Mouse (Mus musculus) midbrain, embryonic 13.5 days (tissue): Measurements from ENCODE around the gene Specc1l. TPM values are rescaled to one million over a fixed set of nuclear protein-coding genes. Genes with fewer than 3 reads are reported as not detected.
"Not testable (repeated sequence)": the region's sequence is repeated elsewhere in the genome, so short reads cannot be mapped to it uniquely, and the experiment has no call there.

Source experiments
- ATAC-seq: fragments of 200-750 bp; cut with Nextera tagmentation; 2 replicates; pipeline ENCODE4 v1.8.0; 2017; ENCODE audit warnings: mild to moderate bottlenecking, moderate TSS enrichment, moderate library complexity
- H3K27ac ChIP-seq: fragments of 300-500 bp; sonication (generic); 2 replicates; pipeline ENCODE4 v1.5.1; 2015; ENCODE audit warnings: inconsistent platforms, mild to moderate bottlenecking, moderate library complexity
- H3K27me3 ChIP-seq: fragments of 300-500 bp; sonication (generic); 2 replicates; pipeline ENCODE4 v1.6.1; 2015; ENCODE audit warnings: mild to moderate bottlenecking, inconsistent platforms
- H3K36me3 ChIP-seq: fragments of 300-500 bp; sonication (generic); 2 replicates; pipeline ENCODE4 v1.6.1; 2015; ENCODE audit warnings: mild to moderate bottlenecking, inconsistent platforms
- H3K4me1 ChIP-seq: fragments of 300-500 bp; sonication (generic); replicated peaks from 2 replicates; pipeline ENCODE4 v1.6.1; 2015; ENCODE audit warnings: inconsistent platforms
- H3K4me2 ChIP-seq: fragments of 300-500 bp; sonication (generic); replicated peaks from 2 replicates; pipeline ENCODE4 v1.6.1; 2015; ENCODE audit warnings: moderate library complexity, mild to moderate bottlenecking, inconsistent platforms
- H3K4me3 ChIP-seq: fragments of 300-500 bp; sonication (generic); replicated peaks from 2 replicates; pipeline ENCODE4 v1.5.1; 2015; ENCODE audit warnings: mild to moderate bottlenecking, inconsistent platforms
- H3K9ac ChIP-seq: fragments of 300-500 bp; sonication (generic); replicated peaks from 2 replicates; pipeline ENCODE4 v1.6.1; 2015; ENCODE audit warnings: mild to moderate bottlenecking, inconsistent platforms
- H3K9me3 ChIP-seq: fragments of 300-500 bp; sonication (generic); 2 replicates; pipeline ENCODE4 v1.6.1; 2016; ENCODE audit warnings: mild to moderate bottlenecking, inconsistent platforms
- WGBS: fragments of 180-500 bp; shearing (Covaris S2); methylation state at CpG from one replicate; pipeline ENCODE4 v1.1.7; 2015; 5-methylcytosine and 5-hydroxymethylcytosine counted together
- polyA plus RNA-seq: library from polyadenylated mRNA; unstranded; fragments of >200 nt; fragmentation: Nextera tagmentation; extraction: Ambion mirVana; gene quantifications from 2 replicates; pipeline ENCODE4 v1.2.1, GENCODE M21; 2015

Specc1l gene
- polyA plus RNA-seq, 1 experiment from 2014 or later, result 38.7 TPM

GRCm38 (mm10) chr10:75291338-75291737, 79.5 kb downstream of the Specc1l start:
- Histone ChIP-seq H3K36me3 (peaks cover 22% of the 10 kb centered on the region), H3K27ac (no peak overlapping the region)
- WGBS, result 90% methylated on average over 1 of the region's 1 CpGs

GRCm38 (mm10) chr10:75292206-75292605, 80.3 kb downstream of the Specc1l start:
- WGBS, result 94% methylated on average over 8 of the region's 8 CpGs
- not testable (repeated sequence) for H3K4me2 ChIP-seq, H3K27ac ChIP-seq, H3K4me1 ChIP-seq, ATAC-seq, H3K4me3 ChIP-seq, H3K27me3 ChIP-seq, H3K9ac ChIP-seq, H3K9me3 ChIP-seq
- H3K36me3 ChIP-seq, result peaks cover 21% of the 10 kb centered on the region

More at GRCm38 (mm10) chr10:75291338-75291737, 79.5 kb downstream of the Specc1l start:
- Histone ChIP-seq H3K27me3 (no peaks in the 10 kb centered on the region), H3K9ac (no peak overlapping the region), H3K4me3 (no peak overlapping the region), H3K9me3 (no peaks in the 10 kb centered on the region), H3K4me1 (no peaks in the 10 kb centered on the region), H3K4me2 (no peak overlapping the region)
- ATAC-seq, result no peak

GRCm38 (mm10) chr10:75293288-75293687, 81.4 kb downstream of the Specc1l start:
- Histone ChIP-seq H3K9me3 (no peaks in the 10 kb centered on the region), H3K4me3 (no peak overlapping the region), H3K27ac (no peak overlapping the region), H3K4me2 (no peak overlapping the region), H3K27me3 (no peaks in the 10 kb centered on the region), H3K4me1 (no peaks in the 10 kb centered on the region), H3K36me3 (peaks cover 21% of the 10 kb centered on the region), H3K9ac (no peak overlapping the region)
- ATAC-seq, result no peak
- WGBS, result 92% methylated on average over 3 of the region's 3 CpGs

GRCm38 (mm10) chr10:75294362-75294761, 82.5 kb downstream of the Specc1l start:
- Histone ChIP-seq H3K9me3 (no peaks in the 10 kb centered on the region), H3K27ac (no peak overlapping the region), H3K4me3 (no peak overlapping the region), H3K4me1 (no peaks in the 10 kb centered on the region), H3K27me3 (no peaks in the 10 kb centered on the region), H3K9ac (no peak overlapping the region), H3K36me3 (peaks cover 23% of the 10 kb centered on the region), H3K4me2 (no peak overlapping the region)
- 77% methylated on average over 4 of the region's 4 CpGs for WGBS
- ATAC-seq, result no peak

GRCm38 (mm10) chr10:75294926-75295325, 83.1 kb downstream of the Specc1l start:
- Histone ChIP-seq H3K27ac (no peak overlapping the region), H3K4me1 (no peaks in the 10 kb centered on the region), H3K36me3 (peaks cover 25% of the 10 kb centered on the region), H3K4me3 (no peak overlapping the region), H3K4me2 (no peak overlapping the region), H3K27me3 (no peaks in the 10 kb centered on the region), H3K9me3 (no peaks in the 10 kb centered on the region), H3K9ac (no peak overlapping the region)
- ATAC-seq, result no peak
- WGBS, result 90% methylated on average over 4 of the region's 4 CpGs

- Histone ChIP-seq H3K36me3 (peaks cover 41% of the 10 kb centered on the region), H3K4me1 (no peaks in the 10 kb centered on the region), H3K4me2 (no peak overlapping the region), H3K27me3 (no peaks in the 10 kb centered on the region), H3K4me3 (no peak overlapping the region), H3K9me3 (no peaks in the 10 kb centered on the region), H3K9ac (no peak overlapping the region), H3K27ac (no peak overlapping the region)
- WGBS, result 83% methylated on average over 5 of the region's 5 CpGs
- ATAC-seq, result no peak
Measured at GRCm38 (mm10) chr10:75298608-75299007, 86.7 kb downstream of the Specc1l start.

GRCm38 (mm10) chr10:75299785-75300418, 88.0 kb downstream of the Specc1l start:
- no peaks in the 10 kb centered on the region for H3K9me3 ChIP-seq
- H3K9ac ChIP-seq, result no peak overlapping the region
- WGBS, result 90% methylated on average over 5 of the region's 5 CpGs
- no peak for ATAC-seq
- no peak overlapping the region for H3K4me2 ChIP-seq
- no peaks in the 10 kb centered on the region for H3K27me3 ChIP-seq
- H3K4me3 ChIP-seq, result no peak overlapping the region
- 0 out of 2 replicates have a peak, but pooled peaks cover 2% of the 10 kb centered on the region for H3K4me1 ChIP-seq
- no peak overlapping the region for H3K27ac ChIP-seq
- peaks cover 47% of the 10 kb centered on the region for H3K36me3 ChIP-seq

- 96% methylated on average over 12 of the region's 12 CpGs for WGBS
- Histone ChIP-seq H3K4me3 (no peak overlapping the region), H3K27ac (no peak overlapping the region), H3K27me3 (no peaks in the 10 kb centered on the region), H3K4me2 (no peak overlapping the region), H3K9ac (no peak overlapping the region), H3K9me3 (no peaks in the 10 kb centered on the region), H3K36me3 (peaks cover 49% of the 10 kb centered on the region), H3K4me1 (0 out of 2 replicates have a peak, but pooled peaks cover 2% of the 10 kb centered on the region)
- no peak for ATAC-seq
Measured at GRCm38 (mm10) chr10:75301195-75301806, 89.4 kb downstream of the Specc1l start.

GRCm38 (mm10) chr10:75301937-75302336, 90.1 kb downstream of the Specc1l start:
- H3K9me3 ChIP-seq, result no peaks in the 10 kb centered on the region
- WGBS, result 97% methylated on average over 4 of the region's 4 CpGs
- H3K4me2 ChIP-seq, result no peak overlapping the region
- H3K9ac ChIP-seq, result no peak overlapping the region
- no peaks in the 10 kb centered on the region for H3K27me3 ChIP-seq
- 0 out of 2 replicates have a peak, but pooled peaks cover 2% of the 10 kb centered on the region for H3K4me1 ChIP-seq
- peaks cover 49% of the 10 kb centered on the region for H3K36me3 ChIP-seq
- no peak for ATAC-seq
- no peak overlapping the region for H3K27ac ChIP-seq
- no peak overlapping the region for H3K4me3 ChIP-seq

GRCm38 (mm10) chr10:75302536-75302935, 90.7 kb downstream of the Specc1l start:
- H3K9ac ChIP-seq, result no peak overlapping the region
- H3K4me1 ChIP-seq, result 0 out of 2 replicates have a peak, but pooled peaks cover 2% of the 10 kb centered on the region
- H3K4me3 ChIP-seq, result no peak overlapping the region
- H3K27ac ChIP-seq, result no peak overlapping the region
- WGBS, result 90% methylated on average over 4 of the region's 4 CpGs
- ATAC-seq, result no peak
- no peak overlapping the region for H3K4me2 ChIP-seq
- no peaks in the 10 kb centered on the region for H3K27me3 ChIP-seq
- no peaks in the 10 kb centered on the region for H3K9me3 ChIP-seq
- peaks cover 55% of the 10 kb centered on the region for H3K36me3 ChIP-seq

GRCm38 (mm10) chr10:75303324-75304048, 91.6 kb downstream of the Specc1l start:
- H3K4me3 ChIP-seq, result no peak overlapping the region
- 91% methylated on average over 8 of the region's 8 CpGs for WGBS
- H3K4me1 ChIP-seq, result 0 out of 2 replicates have a peak, but pooled peaks cover 2% of the 10 kb centered on the region
- H3K36me3 ChIP-seq, result peaks cover 65% of the 10 kb centered on the region
- no peak overlapping the region for H3K9ac ChIP-seq
- H3K27me3 ChIP-seq, result no peaks in the 10 kb centered on the region
- peak overlapping the region; percentile 14; the same call in 1 of the 2 replicates for H3K27ac ChIP-seq
- no peak for ATAC-seq
- no peak overlapping the region for H3K4me2 ChIP-seq
- H3K9me3 ChIP-seq, result no peaks in the 10 kb centered on the region

GRCm38 (mm10) chr10:75304049-75304405, 92.2 kb downstream of the Specc1l start:
- peaks cover 66% of the 10 kb centered on the region for H3K36me3 ChIP-seq
- no peak overlapping the region for H3K9ac ChIP-seq
- ATAC-seq, result no peak
- H3K27ac ChIP-seq, result peak overlapping the region; percentile 14
- H3K9me3 ChIP-seq, result no peaks in the 10 kb centered on the region
- no peak overlapping the region for H3K4me3 ChIP-seq
- no peak overlapping the region for H3K4me2 ChIP-seq
- WGBS, result 91% methylated on average over 5 of the region's 5 CpGs
- H3K27me3 ChIP-seq, result no peaks in the 10 kb centered on the region
- 0 out of 2 replicates have a peak, but pooled peaks cover 2% of the 10 kb centered on the region for H3K4me1 ChIP-seq
